Mouse (Mus musculus): ENCODE results near the gene Epx.
A peak's percentile ranks its signal among the peaks of the same experiment; 100 is the strongest.

Epx gene

DNA sequence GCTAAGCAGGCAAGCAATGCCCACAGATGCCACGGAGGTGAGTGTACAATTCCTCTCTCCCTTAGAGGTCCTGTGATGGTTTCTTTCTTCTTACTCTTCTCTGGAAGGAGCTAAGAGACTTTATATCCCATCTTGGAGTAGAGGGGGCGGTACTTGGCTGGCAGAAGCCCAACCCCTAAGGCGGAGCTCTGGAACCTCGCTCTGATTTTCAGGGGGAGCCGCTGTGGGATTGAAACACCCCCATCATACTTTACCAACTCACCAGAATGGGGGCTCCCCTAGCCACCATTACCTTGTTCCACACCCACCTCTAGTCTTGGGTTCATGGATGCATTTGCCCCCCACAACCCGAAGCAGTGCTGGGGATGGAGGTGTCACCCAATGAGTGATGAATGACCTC is at the start of gene Epx:
Gene Epx, minus strand, starts transcription at position 101 of the 400 bp plus-strand sequence.
- no peak for DNase-seq (ENCODE audit: low read depth)

DNA sequence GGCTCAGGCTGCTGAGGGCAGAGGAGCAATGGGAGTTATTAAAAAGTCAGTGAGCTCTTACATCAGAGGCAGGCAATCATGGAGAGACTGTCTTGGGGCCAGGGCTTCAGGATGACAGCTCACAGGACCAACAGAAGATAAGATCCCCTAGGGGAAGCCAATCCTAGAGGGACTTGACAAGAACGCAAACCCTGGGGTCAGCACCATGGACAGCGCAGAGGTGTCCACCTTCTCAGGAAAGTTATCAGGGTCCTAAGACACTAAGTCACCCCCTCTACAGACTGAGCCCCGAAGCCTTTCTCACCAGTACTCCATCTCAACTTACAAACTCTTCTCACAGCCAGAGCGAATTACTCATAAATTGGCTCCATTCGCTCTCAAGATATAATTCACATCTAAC is 45.6 kb upstream of the Epx start, which contains the start of gene Olfr464:
Gene Olfr464, minus strand, starts transcription at position 2 of the 400 bp plus-strand sequence.
- peak; percentile 40 for DNase-seq (ENCODE audit: low read depth)

DNA sequence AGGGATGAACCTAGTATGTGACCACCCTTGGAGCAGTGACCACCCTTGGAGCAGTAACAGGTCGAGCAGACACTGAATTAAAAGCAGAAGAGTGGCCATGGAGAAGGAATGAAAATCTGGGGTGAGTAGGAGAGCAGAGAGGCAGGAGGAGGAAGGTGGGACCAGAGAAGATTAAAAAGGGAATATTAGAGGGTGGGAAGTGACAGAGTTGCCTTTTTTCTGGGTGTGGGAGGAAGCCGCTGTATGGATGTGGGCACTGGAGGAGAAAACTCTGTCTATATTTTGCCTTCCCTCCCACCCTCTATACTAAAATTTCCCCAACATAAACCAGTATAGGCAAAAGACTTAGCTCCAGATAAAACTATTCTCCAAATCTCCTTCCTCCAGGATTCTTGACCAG is 45.0 kb upstream of the Epx start:
- no peak for DNase-seq (ENCODE audit: low read depth)

DNA sequence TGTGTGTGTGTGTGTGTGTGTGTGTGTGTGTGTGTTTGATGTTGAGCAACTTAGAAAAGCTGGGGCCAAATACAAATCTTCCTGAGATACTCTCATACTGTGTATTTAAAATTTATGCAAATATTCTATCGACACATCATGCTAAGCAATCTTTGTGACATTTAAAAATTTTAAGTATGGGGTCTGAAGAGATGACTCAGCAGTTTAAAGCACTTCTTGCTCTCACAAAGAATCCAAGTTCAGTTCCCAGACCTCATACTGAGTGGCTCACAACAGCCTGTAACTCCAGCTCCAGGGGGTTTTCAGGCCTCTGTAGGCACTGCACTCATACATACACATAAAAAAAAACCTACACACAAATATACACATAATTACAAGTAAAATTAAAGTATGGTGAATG is 40.7 kb upstream of the Epx start:
- no peak for DNase-seq (ENCODE audit: low read depth)

DNA sequence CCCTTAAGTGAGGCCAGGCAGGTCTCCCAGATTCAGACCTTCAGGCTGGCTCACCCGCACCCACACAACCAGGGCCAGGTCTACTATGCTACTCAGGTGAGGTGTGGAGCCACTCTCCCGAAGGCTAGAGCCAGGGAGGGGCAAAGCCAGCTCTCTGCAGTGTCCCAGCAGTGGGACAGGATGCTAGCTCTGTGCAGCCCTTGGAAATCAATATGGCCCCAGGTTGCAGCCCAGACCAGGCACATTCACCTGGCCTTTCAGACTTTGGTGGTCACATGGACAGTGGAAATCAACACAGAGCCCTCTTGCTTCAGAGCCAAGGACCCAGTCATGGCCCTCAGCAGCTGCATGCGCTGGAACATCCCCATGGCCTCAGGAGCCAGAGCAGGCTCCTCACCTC is 29.0 kb upstream of the Epx start:
- DNase-seq (ENCODE audit: low read depth): no peak

DNA sequence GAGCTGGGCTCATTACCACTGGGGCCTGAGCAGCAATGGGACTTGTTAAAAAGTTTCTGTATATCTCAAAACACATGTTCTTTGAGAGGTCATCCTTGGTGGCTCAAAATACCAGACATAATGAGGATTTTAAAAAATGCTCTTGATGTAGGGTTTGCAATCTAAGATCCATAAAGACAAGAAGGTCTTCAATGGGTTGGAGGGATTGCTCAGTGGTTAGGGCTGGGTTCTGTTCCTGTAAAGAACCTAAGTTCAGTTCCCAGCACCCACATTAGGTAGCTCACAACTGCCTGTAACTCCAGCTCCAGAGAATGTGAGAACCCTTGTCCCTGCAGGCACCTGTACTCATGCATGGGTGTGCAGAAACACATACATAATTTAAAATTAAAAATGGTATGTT is 22.0 kb upstream of the Epx start, which contains the start of gene Olfr463:
Gene Olfr463, minus strand, starts transcription at position 101 of the 400 bp plus-strand sequence.
- DNase-seq (ENCODE audit: low read depth): no peak

DNA sequence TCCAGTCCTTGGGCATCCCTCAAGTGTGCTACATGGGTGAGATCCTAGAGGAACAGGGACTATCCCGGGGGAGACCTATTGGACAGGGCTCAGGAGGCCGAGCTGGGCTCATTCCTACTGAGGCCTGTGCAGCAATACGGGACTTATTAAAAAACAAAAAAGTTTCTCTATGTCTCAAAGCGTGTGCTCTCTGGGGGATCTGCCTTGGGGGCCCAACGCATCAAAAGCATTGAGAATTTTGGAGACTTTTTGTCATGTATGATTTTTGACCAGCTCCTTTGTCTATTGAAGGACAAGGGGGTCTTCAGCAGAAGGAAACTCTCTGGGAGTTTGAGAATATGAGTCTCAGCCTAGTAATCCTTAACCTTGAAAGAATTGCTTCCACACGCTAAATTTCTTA is 16.8 kb upstream of the Epx start, which contains the start of gene Olfr462:
Gene Olfr462, minus strand, starts transcription at position 101 of the 400 bp plus-strand sequence.
- DNase-seq (ENCODE audit: low read depth): no peak

DNA sequence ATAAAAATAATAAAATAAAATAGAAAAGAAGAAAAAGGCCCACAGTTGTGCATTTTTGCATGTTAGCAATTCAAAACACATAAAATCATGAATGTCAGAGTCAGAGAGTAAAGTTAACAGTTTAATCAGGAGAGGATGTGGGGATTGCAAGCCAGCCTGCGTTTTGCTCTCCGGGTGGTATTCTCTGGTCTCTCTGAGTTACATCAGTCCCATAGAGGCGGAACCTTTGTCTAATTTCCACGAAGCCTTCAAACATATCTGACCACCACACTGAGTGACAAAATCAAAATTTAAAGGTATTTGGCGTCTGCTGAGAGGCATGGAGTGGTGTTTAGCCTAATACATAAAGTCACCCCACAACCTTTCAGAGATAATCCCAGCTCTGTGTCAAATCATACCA is 9.5 kb upstream of the Epx start:
- peak; percentile 22 for DNase-seq (ENCODE audit: low read depth)

DNA sequence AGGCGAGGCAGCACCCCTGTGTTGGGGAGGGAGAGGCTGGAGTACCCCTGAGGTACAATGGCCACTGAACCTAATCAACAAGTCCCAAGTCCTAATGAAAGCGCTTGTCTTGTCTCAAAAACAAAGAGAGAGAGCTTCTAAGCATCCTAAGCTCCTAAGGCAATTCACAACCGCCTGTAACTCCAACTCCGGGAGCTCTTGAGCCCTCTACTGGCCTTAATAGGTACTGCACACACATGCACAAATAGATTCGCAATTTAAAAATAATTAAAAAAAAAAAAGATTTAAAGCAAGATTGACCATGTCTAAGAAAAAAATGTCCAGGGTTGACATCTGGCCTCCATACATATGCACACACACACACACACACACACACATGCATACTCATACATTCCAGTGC is 8.2 kb upstream of the Epx start:
- peak; percentile 71 for DNase-seq (ENCODE audit: low read depth)

DNA sequence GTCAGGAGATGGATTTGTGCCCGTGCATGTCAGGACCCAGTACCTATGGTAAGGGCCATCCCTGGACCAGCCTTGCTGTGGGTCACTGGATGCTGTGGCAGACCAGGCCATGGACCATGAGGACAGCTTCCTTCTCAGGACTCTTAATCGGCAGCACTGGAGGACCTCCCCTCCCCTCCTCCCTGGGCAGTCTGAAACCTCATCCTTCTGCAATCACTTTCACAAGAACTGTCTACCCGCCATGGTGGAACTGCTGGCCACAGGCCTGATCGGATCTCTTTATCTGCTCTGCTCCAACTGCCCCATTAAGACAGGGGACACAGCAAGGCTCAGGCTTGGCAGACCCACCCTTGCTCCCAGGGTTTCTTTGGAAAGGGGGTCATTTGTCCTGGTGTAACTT is 6.4 kb upstream of the Epx start:
- DNase-seq (ENCODE audit: low read depth): peak; percentile 51

DNA sequence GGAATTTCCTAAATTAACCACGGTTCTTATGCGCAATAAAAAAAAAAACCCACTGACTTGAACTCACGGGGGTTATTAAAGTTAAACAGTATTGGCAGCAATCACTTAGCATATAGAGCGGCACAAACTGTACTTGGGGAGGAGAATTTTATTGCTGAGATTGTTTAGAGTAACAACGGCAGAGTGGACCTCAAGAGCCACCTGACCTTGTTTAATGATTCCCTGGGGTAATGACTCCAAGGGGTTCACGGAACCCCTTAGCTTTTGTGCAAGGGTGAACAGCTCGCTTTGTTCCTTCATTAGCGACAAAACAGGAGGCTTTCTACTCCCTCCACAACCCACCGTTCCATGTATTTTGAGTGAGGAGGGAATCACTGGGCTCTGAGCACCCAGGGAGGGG is 4.5 kb upstream of the Epx start:
- no peak for DNase-seq (ENCODE audit: low read depth)

DNA sequence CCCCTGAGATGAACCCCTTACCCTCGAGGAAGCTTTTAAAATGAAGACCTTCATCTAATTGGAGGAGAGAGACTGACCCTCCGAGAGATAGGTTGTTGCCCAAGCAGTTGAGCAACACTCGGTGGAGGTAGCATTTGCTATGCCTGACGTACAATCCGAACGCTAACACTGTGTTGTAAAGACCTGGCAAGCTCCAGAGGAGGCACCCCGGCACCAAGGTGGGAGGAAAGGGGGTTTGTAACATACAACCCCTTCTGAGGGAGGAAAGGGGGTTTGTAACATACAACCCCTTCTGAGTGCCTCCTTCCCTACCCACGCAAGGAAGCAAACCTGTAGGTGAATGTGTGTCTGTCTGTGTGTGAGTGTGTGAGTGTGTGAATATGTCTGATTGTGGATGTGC is 3.6 kb downstream of the Epx start:
- no peak for DNase-seq (ENCODE audit: low read depth)

DNA sequence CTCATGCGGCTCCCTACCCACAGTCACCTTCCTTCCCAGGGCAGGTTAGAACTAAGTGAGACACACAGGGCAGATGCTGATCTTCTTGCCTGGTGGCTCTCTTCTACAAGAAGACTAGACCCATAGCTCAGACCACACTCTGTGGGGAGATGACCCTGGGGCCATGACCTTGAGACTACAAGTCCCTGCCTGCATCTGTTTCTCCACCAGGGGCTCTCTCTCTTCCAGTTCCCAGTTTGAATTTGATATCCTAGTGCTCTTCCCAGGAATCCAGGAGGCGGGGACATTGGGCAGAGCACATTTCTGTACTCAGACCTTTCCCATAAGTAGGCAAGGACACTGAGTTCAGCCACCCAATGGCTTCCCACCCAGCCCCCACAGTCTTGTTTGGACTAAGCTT is 5.2 kb downstream of the Epx start:
- no peak for DNase-seq (ENCODE audit: low read depth)

DNA sequence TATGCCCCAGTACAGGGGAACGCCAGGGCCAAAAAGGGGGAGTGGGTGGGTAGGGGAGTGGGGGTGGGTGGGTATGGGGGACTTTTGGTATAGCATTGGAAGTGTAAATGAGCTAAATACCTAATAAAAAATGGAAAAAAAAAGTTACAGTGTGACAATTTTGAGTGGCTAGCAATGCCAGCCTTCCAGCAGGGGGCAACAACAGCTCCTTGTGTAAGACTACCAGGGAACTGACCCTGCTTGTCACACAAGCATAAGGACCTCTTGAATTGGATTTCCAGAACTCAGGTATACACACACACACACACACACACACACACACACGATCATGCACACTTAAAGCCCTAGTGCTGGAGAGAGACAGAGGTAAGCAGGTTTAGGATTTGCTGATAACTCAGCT is 8.4 kb downstream of the Epx start:
- peak; percentile 50 for DNase-seq (ENCODE audit: low read depth)

DNA sequence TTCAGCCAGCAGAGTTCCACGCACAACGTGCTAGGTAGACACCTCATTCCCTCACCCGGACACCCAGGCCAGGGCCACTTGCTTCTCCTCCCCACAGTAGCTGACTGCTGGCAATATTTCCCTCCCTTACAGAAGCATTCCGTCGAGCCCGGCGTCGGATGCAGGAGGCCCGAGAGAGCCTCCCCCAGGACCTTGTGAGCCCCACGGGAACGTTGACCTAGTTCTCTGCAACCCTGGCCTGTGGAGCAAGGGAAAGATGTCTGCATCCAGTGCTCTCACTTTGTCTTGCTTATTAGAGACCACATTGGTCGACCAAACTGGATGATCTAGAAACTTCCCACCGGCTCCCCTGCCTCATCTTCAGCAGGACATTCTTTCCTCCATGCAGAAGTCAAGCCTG is 12.5 kb downstream of the Epx start:
- no peak for DNase-seq (ENCODE audit: low read depth)

DNA sequence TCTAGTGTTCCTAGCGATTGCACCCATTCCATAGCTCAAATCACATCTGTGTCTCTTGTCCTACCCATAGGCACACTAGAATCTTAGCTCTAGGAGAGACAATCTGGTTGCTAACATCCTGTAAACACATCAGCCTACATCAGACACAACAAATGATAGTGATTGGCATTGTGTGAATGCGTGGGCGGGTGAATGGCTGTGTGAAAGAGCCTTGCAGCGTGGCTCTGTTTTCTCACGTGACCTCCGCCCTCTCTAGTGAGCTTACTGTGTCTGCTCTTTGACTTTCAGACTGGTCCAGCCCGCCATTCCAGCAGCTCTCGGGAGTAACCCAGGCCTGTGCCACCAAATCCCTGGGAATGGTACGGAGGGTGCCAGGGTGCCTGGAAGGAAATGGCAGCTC is 14.9 kb downstream of the Epx start:
- DNase-seq (ENCODE audit: low read depth): no peak

DNA sequence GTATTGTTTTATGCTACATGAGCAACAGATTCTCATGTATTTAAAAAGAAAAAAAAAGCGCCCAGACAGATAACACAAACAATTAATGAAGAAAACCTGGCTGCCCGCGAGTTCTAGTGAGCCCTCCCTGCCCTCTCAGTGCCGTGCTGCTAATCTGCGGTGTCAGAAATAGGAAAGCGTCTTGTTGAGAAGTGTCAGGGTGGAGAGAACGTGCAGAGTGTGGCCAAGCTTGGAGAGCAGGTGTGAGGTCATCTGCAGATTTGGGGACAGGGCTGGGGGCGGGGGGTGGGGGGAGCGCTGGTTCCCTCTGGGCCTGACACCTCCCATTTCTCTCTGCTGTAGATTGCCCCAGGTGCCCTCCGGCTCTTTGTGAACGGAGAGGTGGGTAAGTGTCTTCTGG is 16.1 kb downstream of the Epx start:
- no peak for DNase-seq (ENCODE audit: low read depth)

DNA sequence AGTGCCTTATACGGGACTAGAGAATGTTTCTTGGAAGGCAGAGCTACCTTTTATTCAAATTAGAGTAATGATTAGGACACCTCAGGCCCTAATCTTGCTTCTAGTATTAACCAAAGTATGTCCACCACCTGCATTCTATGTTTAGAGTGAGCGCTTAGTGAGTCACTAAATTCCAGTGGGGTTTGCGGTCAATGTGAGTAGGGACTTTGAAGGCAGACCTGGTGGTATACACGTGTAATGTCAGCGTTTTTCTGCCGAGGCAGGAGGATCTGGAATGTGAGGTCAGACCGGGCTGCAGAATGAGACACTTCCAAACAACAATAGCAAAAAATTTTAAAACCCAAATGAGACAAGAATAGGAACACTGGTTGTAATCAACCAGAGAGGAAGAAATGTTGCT is 20.8 kb downstream of the Epx start:
- no peak for DNase-seq (ENCODE audit: low read depth)

DNA sequence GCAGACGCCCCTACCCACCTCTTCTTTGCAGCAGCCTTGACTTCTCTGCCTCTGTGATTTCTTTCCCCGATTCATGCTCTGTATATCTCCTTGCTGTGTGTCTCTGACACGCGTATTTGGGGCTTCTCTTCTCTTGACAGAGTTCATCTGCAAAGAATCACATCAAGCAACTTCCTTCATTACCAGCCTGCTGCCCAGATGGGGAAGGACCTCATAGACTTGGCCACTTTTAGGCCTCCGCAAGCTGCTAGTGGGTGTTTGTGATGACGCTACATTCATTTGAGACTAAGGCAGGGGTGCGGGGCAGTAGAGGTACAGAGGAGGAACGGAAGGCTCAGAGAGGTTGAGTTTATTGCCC is 21.8 kb downstream of the Epx start:
- peak; percentile 8 for DNase-seq (ENCODE audit: low read depth)

DNA sequence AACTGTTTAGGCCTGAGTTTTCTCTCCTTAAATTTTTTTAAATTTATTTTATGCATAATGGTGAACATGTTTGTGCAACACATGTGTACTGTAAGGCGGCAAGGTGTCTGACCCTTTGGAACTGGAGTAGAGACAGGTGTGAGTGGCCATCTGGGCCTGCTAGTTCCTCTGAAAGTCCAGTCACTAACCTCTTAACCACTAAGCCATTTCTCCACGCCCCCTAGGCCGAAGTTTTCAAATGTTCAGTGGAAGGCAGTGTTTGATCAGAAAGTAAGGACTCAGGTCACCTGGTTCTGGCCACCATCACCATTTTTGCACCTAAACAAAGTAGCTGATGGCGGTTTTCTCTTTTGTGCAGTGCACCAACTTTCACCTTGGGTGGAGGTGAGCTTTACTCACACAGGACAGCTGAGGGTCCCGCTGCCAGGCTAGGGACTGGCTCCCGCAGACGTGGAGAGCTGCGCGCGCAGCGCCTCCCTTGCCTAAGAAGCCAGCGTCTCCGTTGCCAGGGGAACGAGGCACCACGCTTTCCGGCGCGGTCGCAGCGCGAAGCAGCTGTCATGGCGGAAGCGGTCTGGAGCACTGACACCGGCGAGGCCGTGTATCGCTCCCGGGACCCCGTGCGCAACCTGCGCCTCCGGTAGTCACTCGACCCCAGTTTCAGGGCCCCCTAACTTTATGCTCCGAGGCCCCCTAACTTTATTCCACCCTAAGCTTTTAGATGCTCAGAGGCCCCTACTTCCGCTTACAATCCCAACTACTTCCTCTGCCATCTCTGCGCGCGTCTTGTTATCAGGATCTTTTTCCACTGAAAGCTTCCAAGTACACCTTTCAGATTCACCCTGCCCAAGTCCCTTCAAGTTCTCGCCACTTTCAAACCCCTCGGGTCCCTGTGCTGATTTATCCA is 22.4 kb downstream of the Epx start, which contains the start of gene Mks1:
Gene Mks1, plus strand, starts transcription at position 526 of the 907 bp plus-strand sequence.
- DNase-seq (ENCODE audit: low read depth): peak; percentile 84

DNA sequence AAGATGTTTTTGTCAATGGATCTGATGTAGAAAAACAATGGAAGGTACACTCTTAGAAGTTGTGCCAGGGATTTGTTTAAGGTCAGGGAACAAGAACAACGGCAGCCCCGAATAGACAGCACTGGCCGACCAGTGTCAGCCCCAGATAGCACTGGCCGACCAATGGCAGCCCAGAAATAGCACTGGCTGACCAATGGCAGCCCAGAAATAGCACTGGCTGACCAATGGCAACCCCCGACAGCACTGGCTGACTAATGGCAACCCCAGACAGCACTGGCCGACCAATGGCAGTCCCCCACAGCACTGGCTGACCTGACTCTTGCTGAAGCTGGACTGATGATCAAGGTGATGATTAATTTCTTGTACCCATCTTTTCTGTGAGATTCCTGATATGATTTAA is 27.5 kb downstream of the Epx start:
- DNase-seq (ENCODE audit: low read depth): no peak

DNA sequence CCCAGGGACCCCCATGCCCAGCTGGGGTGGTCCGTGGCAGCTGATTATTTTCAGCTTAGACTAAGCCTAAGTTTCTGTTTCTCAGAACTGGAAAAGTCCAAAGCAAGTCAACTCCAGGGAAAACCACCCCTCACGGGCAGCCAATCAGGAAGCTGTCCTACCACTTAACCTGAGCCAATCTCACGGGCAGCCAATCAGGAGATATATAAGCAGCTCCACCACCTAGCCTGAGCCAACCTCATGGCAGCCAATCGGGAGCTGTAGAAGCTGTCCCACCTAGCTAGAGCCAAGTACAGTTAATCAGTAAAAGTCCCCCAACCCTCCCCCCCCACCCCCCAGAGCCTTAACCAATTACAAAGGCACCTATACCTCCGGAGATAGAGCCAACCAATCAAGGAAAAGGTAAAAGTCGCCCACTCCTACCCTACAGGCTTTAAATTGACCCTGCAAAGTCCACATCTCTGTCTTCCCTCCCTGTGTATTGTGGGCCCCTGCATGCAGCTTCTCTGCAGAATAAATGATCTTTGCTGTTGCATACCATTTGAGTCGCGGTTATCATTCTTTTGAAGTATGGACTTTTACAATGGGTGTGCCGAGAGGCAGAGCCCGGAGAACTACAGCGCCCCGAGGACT is 28.3 kb downstream of the Epx start:
- DNase-seq (ENCODE audit: low read depth): no peak

DNA sequence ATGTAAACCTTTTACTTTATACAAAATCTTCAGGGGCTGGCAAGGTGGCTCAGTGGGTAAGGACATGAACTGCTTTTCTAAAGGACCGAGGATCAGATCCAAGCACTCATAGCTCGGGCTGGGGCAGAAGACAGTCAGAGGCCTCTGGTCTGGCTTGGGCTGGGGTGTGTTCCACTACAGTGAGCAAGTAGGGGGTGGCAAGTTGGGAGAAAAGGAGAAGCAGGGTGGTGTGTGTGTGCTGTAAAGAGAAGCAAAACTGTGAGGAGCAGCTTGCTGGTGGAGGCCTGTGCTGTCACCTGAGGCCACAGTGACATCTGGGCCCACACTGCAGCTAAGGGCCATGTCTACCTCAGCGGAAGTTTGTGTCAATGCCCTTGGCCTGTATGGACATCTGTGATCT is 33.9 kb downstream of the Epx start:
- no peak for DNase-seq (ENCODE audit: low read depth)
